Mouse (Mus musculus): ENCODE measurements around the gene Exoc8.

DNA sequence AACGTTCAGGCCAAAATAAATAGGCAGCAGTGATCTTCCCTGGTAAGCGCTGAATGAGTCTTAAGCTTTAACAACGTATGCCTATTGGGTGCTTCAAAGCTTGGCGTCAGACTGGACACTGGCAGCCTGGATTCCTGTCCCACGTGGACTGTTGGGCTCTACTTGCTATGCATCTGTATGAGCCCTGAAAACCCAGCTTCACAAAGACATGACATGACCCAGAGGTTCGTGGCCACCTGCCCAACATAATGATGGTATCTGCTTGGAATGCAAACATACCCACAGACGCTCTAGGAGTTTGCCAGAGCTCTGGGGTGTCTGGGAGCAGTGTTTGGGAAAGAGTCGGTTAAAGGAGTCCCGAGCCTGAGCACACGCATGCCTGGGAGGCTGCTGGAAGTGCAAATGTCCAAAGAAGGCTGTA lies 28.9 kb upstream of the Exoc8 start:
- TF ChIP-seq ZNF384 (IDR thresholded peaks at IDR 0.05; ENCODE audit: low read depth, low read length), result no peak
- TF ChIP-seq ZC3H11A (IDR thresholded peaks at IDR 0.05; ENCODE audit: borderline replicate concordance, low read depth, low read length), result no peak
